Mouse (Mus musculus) lung, embryonic 14.5 days (tissue): ENCODE results near the gene Dbil5. TPM values are rescaled to one million over a fixed set of nuclear protein-coding genes. Genes with fewer than 3 reads are reported as not detected.

Source experiments
- ATAC-seq: fragments of 200-750 bp; cut with Nextera tagmentation; 2 replicates; pipeline ENCODE4 v1.8.0; 2017; ENCODE audit warnings: mild to moderate bottlenecking, moderate TSS enrichment, moderate library complexity; ENCODE audit not compliant: insufficient read depth
- DNase-seq: peaks from one replicate; pipeline ENCODE4 v3.0.0-alpha.2; 2015
- H3K27ac ChIP-seq: fragments of 300-500 bp; sonication (generic); 2 replicates; pipeline ENCODE4 v1.5.1; 2014; ENCODE audit warnings: low read depth, mild to moderate bottlenecking, moderate library complexity
- H3K27me3 ChIP-seq: fragments of 300-500 bp; sonication (generic); 2 replicates; pipeline ENCODE4 v1.6.1; 2014; ENCODE audit warnings: low read length, control low read depth; ENCODE audit not compliant: insufficient read depth
- H3K36me3 ChIP-seq: fragments of 300-500 bp; sonication (generic); 2 replicates; pipeline ENCODE4 v1.6.1; 2014; ENCODE audit warnings: control low read depth; ENCODE audit not compliant: insufficient read depth
- H3K4me1 ChIP-seq: fragments of 300-500 bp; sonication (generic); 2 replicates; pipeline ENCODE4 v1.6.1; 2014; ENCODE audit warnings: antibody characterized with exemption, control low read depth; ENCODE audit not compliant: insufficient read depth
- H3K4me2 ChIP-seq: fragments of 300-500 bp; sonication (generic); 2 replicates; pipeline ENCODE4 v1.6.1; 2014; ENCODE audit warnings: mild to moderate bottlenecking
- H3K4me3 ChIP-seq: fragments of 300-500 bp; sonication (generic); 2 replicates; pipeline ENCODE4 v1.5.1; 2014; ENCODE audit warnings: low read depth, low read length
- H3K9ac ChIP-seq: fragments of 300-500 bp; sonication (generic); 2 replicates; pipeline ENCODE4 v1.6.1; 2014
- H3K9me3 ChIP-seq: fragments of 300-500 bp; sonication (generic); 2 replicates; pipeline ENCODE4 v1.6.1; 2016; ENCODE audit warnings: low read depth, low read length, control low read depth
- CTCF ChIP-seq: IDR thresholded peaks from 2 replicates; pipeline ENCODE4 v1.5.1; 2016; ENCODE audit warnings: antibody characterized with exemption, low read depth
- WGBS: fragments of 180-500 bp; shearing (Covaris S2); extraction: QIAGEN DNeasy Blood & Tissue Kit; methylation state at CpG from one replicate; pipeline ENCODE4 v1.1.7; 2014; 5-methylcytosine and 5-hydroxymethylcytosine counted together
- polyA plus RNA-seq: library from polyadenylated mRNA; unstranded; fragments of >200 nt; fragmentation: Nextera tagmentation; extraction: Ambion mirVana; gene quantifications from 2 replicates; pipeline ENCODE4 v1.2.1, GENCODE M21; 2014

Gene Dbil5
- polyA plus RNA-seq, 1 experiment from 2014 or later: 1.6 TPM

DNA sequence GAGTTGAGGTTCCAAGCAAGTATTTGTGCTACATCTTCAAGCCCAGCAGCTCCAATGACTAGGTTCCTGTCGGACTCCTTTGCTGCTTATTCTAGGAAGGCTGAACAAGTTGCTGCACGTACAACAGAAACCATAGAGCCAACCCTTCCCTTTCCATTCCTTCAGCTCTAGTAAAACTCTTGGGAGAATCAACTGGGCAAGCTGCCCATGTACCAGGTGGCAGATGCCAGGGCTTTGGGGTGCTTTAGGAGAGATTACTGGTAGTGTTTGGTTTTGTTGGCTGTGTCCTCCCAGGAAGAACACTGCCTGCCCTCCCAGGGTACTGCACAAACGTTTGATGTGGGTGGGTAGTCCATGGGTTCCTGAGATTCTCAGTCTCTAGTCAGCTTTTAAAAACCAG is 34.6 kb downstream of the Dbil5 start:
- no peaks in the 10 kb centered on the region for H3K27me3 ChIP-seq
- H3K27ac ChIP-seq: no peak overlapping the region
- no peak for ATAC-seq
- peaks cover 34% of the 10 kb centered on the region for H3K36me3 ChIP-seq
- H3K4me2 ChIP-seq: no peak overlapping the region
- no peaks in the 10 kb centered on the region for H3K4me1 ChIP-seq
- H3K4me3 ChIP-seq: no peak overlapping the region
- WGBS: 48% methylated on average over 3 of the region's 3 CpGs
- H3K9ac ChIP-seq: no peak overlapping the region
- DNase-seq: no peak
- H3K9me3 ChIP-seq: no peaks in the 10 kb centered on the region
- no peak for TF ChIP-seq CTCF

DNA sequence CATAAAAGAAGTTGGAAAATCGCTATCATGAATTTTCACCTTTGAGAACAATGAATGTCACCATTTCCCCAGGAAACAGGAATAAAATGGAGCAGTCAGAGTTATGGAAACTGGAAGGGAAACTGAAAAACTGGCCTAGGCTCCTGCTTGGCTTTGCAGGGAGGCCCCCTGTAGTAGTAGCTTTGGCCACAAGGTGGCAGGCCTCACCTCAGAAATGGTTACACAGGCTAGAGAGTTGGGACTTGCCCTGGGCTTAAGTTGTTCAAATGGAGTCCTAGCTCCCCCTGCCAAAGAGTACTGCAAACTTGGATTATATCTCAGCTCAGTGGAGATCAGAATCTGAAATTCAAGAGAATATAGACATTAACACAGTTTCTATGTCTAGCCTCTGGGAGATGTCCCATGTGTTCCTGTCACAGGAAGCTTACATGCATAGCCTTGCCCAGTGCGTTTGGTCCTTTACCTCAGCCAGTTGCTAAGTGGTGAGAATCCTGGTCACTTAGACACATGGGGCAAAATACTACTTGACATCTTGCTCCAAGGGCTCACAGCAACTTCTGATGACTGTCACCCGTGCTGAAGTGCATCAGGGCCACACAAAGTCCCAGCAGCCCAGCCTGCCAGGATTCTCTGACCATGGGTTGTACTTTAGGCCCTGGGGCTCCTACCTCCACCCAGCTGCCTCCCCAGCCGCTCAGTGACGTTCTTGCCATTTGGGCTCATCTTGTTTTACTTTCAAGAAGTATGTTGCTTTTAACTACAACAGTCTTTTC is 35.9 kb downstream of the Dbil5 start:
- TF ChIP-seq CTCF: peak; percentile 91
- H3K27ac ChIP-seq: peak overlapping the region; percentile 47; the same call in 1 of the 2 replicates

DNA sequence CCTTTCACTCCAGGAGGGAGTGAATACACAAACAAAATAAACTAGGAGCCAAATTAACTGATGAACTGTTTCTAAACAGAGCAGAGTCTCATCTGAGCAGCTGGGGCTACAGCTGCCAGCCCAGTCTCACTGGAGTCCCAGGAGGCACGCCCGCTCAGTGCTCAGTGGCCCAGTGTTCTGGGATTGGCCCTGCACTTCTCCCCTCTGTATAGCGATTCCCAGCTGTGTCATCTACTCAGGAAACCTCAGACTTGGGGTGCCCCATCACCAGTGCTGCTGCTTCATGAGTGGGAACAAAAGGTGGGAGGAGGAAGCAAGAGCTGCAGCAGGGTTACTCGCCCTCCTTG is 36.5 kb downstream of the Dbil5 start:
- peaks cover 28% of the 10 kb centered on the region for H3K36me3 ChIP-seq
- ATAC-seq: peak; percentile 55; the same call in 1 of the 2 replicates
- no peak overlapping the region; the same call in 1 of the 2 replicates for H3K27ac ChIP-seq
- no peak for TF ChIP-seq CTCF
- no peaks in the 10 kb centered on the region for H3K9me3 ChIP-seq
- H3K4me3 ChIP-seq: no peak overlapping the region
- no peaks in the 10 kb centered on the region for H3K4me1 ChIP-seq
- peak; percentile 36 for DNase-seq
- no peak overlapping the region for H3K4me2 ChIP-seq
- peak overlapping the region; percentile 6; the same call in 1 of the 2 replicates for H3K9ac ChIP-seq
- H3K27me3 ChIP-seq: no peaks in the 10 kb centered on the region
- 58% methylated on average over 4 of the region's 4 CpGs for WGBS

More for the DNA sequence above, 35.9 kb downstream of the Dbil5 start:
- H3K4me1 ChIP-seq: no peaks in the 10 kb centered on the region
- H3K36me3 ChIP-seq: peaks cover 34% of the 10 kb centered on the region
- H3K9ac ChIP-seq: no peak overlapping the region
- DNase-seq (peak; percentile 95), ATAC-seq (peak; percentile 81)
- no peak overlapping the region for H3K4me2 ChIP-seq
- 34% methylated on average over 5 of the region's 5 CpGs for WGBS
- no peaks in the 10 kb centered on the region for H3K27me3 ChIP-seq
- H3K9me3 ChIP-seq: no peaks in the 10 kb centered on the region
- H3K4me3 ChIP-seq: no peak overlapping the region

DNA sequence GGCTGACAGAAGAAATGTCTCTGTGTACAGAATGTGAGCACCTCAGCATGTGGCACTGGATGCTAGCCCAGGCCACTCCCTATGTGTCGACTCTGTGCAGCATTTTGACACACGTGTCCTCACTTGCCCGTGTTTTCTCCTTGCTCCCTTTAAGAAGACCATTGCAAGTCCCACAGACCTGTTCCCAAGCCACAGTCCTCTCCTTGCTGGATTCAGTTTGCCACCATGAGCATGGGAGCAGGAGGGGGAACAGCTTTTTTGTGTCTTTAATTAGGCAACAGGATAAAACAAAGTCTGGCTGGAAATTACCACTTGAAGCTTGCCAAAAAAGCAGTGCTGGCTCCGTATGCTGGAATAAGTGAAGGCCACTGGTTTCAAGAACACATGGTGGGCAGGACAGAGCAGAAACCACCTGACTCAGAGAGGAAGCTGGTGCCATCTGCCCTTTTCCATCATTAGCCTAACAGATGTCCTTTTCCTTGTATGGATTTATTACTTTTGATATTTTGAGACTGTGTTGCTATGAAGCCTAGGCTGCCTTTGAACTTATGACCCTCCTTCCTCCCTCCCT is 38.1 kb downstream of the Dbil5 start:
- no peak overlapping the region for H3K27ac ChIP-seq
- no peaks in the 10 kb centered on the region for H3K9me3 ChIP-seq
- H3K4me1 ChIP-seq: no peaks in the 10 kb centered on the region
- 60% methylated on average over 4 of the region's 4 CpGs for WGBS
- DNase-seq: no peak
- no peak for ATAC-seq
- no peak overlapping the region for H3K4me2 ChIP-seq
- no peak for TF ChIP-seq CTCF
- H3K9ac ChIP-seq: no peak overlapping the region
- H3K4me3 ChIP-seq: no peak overlapping the region
- H3K36me3 ChIP-seq: peaks cover 17% of the 10 kb centered on the region
- no peaks in the 10 kb centered on the region for H3K27me3 ChIP-seq

DNA sequence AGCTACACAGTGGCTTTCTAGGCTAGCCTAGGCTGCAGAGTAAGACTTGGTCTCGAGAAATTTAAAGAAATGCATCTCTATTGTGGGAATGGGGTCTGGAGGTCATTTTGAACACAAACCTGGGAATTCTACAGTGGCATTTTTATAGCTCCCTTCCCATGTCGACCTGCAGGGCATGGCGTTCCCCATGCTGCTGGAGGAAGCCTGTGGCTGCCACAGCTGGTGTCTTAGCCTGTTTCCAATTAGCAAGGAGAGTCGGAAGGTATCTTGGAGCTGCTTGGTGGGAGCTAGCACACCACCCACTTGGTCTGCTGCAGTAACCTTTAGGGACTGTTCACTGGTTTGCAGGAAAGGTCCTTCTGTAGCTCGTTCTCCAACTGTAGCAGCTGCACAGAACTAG is 38.7 kb downstream of the Dbil5 start:
- WGBS: 36% methylated on average over 5 of the region's 5 CpGs
- ATAC-seq: no peak
- Histone ChIP-seq H3K9me3 (no peaks in the 10 kb centered on the region), H3K4me1 (no peaks in the 10 kb centered on the region), H3K27me3 (no peaks in the 10 kb centered on the region), H3K36me3 (peaks cover 17% of the 10 kb centered on the region; the same call in 1 of the 2 replicates), H3K27ac (no peak overlapping the region), H3K9ac (no peak overlapping the region), H3K4me2 (no peak overlapping the region), H3K4me3 (no peak overlapping the region)
- DNase-seq: no peak
- TF ChIP-seq CTCF: no peak

DNA sequence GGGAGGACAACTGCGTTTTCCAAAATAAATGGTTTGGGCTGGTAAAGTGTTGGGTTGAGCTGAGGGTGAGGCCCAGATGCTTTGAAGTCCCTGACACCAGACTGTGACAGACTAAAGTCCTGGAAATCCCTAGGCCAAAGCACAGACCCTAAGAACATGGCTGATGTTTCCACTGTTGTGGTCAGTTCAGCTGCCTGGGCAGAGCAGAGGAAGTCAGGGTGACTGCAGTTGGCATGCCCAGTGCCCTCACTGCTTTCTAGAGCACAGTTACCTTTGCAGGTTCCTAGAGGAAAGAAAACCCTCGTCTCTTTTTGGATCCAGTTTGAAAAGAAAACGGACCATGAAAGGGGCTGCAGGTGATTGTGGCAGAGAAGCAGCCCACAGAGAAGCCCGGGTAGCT is 40.0 kb downstream of the Dbil5 start:
- no peak overlapping the region for H3K4me2 ChIP-seq
- DNase-seq: no peak
- H3K27ac ChIP-seq: no peak overlapping the region
- no peak for ATAC-seq
- TF ChIP-seq CTCF: no peak
- H3K9ac ChIP-seq: no peak overlapping the region
- H3K36me3 ChIP-seq: peaks cover 20% of the 10 kb centered on the region; the same call in 1 of the 2 replicates
- no peak overlapping the region for H3K4me3 ChIP-seq
- no peaks in the 10 kb centered on the region for H3K4me1 ChIP-seq
- H3K9me3 ChIP-seq: no peaks in the 10 kb centered on the region
- WGBS: 67% methylated on average over 4 of the region's 4 CpGs
- H3K27me3 ChIP-seq: no peaks in the 10 kb centered on the region

DNA sequence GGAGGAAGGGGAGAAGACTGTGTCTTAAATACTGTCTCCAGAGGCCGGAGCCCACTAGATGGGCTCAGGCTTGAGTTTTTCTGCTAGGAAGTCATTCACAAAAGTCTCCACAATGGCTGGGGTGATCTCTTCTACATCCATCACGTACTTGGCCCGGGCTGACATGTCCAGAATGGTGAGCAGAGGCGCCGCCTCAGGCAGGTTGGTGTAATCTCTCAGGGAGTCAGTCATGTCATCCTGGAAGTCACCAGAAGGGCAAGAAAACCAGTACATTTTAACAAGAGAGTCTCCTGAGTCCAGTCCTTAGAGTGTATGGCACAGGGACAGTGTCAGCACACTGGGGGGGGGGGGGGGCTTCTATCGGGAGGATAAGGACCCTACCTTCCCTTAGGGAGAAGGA is 41.1 kb downstream of the Dbil5 start:
- no peak for ATAC-seq
- no peak for DNase-seq

More for the DNA sequence above, 41.1 kb downstream of the Dbil5 start:
- no peak overlapping the region for H3K27ac ChIP-seq
- H3K27me3 ChIP-seq: no peaks in the 10 kb centered on the region
- H3K4me3 ChIP-seq: no peak overlapping the region
- no peaks in the 10 kb centered on the region for H3K9me3 ChIP-seq
- no peak for TF ChIP-seq CTCF
- 64% methylated on average over 6 of the region's 6 CpGs for WGBS
- no peak overlapping the region for H3K9ac ChIP-seq
- peaks cover 20% of the 10 kb centered on the region; the same call in 1 of the 2 replicates for H3K36me3 ChIP-seq
- H3K4me1 ChIP-seq: no peaks in the 10 kb centered on the region
- H3K4me2 ChIP-seq: no peak overlapping the region
